Mouse (Mus musculus) 416B (cell line): ENCODE measurements around the gene Rpl32.
A peak's percentile ranks its signal among the peaks of the same experiment; 100 is the strongest.

Source experiments
- DNase-seq: peaks from one replicate; pipeline ENCODE4 v3.0.0; 2011; ENCODE audit warnings: low read depth

Rpl32 gene

DNA sequence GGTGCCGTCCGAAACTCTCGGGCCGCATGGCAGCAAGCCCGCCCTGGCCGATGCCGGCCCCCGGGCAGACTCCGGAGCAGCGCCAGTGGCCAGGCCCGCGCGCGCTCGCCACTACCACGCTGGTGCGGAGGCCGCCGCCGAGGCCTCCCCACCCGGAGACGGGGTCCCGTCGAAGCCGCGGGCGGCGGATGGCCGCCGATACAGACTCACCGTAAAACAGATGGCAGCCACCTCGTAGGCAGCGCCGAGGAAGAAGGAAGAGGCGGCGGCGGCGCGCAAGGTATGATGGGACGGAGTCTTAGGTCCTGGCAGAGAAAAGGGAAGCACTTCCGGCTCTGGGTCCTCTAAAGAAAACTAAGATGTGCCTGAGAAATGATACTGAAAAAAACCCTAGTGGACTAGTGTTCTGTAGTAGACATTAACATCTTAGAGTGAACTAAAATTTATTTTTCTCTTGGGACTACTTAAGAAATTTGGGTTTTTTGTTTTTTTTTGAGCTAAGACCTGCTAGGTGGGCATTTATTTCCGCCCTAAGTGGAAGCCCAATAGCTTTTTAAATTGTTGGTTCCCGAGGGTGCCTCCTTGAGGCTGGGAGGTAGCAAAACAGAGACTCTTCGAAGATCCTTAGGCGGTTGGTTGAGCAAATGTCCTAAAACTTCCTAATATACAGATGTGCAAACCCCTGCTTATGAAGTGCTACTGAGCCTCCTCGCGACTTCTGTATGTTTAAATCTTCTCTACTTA, at the start of gene Rpl32:
Gene Rpl32 (minus strand): TSS at position 260 of the 744 bp plus-strand sequence.
- DNase-seq, result peak; percentile 98

- DNase-seq, result no peak
These were observed 47.8 kb upstream of the Rpl32 start for GRCm38 (mm10) chr6:115856361-115856745.

DNA sequence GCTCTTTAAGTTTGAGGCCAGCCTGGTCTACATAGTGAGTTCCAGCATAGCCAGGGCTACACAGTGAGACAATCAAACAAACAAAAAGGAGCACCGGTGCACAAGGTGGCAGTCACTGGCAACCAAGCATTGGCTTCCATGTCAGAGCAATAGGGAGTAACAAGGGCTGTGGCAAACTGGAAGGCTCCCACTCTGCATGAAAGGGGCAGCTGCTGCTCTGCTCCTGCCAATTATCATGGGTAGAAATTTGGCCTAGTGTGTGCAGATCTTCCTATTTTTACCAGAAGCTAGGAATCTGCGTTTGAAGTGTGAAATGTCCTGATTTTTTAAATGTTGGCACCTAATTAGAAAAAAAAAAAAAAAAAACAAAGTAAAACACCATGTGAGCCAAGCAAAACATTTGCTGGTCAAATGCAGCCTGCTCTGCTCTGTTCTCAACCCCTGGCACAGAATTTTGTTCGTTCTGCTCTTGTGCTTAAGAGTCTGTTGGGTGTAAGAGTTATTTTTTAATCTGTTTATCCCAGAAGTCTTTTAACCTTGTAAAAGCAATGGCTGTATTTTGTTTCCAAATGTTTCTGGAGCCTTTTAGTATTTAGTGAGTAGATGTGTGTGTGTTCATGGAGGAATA, 47.3 kb upstream of the Rpl32 start:
- no peak for DNase-seq

GRCm38 (mm10) chr6:115854432-115854831, 45.9 kb upstream of the Rpl32 start:
- peak; percentile 56 for DNase-seq

DNA sequence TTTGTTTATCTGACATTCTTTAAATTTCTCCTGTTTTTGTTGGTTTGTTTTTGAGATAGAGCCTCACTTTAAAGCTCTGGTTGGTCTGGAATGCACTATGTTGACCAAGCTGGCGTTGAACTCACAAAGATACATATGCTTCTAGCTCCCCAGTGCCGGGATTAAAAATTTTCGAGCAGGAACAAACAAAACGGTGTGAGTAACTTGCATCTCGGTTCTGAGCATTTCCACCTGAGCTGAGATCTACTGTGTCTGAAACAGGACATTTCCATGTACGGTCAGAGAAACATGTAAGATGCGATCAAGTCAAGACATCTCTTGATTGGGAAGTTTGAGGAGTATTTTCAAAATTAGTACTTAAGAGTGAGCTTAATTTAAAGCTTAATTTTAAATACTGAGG, 45.4 kb upstream of the Rpl32 start:
- peak; percentile 47 for DNase-seq

DNA sequence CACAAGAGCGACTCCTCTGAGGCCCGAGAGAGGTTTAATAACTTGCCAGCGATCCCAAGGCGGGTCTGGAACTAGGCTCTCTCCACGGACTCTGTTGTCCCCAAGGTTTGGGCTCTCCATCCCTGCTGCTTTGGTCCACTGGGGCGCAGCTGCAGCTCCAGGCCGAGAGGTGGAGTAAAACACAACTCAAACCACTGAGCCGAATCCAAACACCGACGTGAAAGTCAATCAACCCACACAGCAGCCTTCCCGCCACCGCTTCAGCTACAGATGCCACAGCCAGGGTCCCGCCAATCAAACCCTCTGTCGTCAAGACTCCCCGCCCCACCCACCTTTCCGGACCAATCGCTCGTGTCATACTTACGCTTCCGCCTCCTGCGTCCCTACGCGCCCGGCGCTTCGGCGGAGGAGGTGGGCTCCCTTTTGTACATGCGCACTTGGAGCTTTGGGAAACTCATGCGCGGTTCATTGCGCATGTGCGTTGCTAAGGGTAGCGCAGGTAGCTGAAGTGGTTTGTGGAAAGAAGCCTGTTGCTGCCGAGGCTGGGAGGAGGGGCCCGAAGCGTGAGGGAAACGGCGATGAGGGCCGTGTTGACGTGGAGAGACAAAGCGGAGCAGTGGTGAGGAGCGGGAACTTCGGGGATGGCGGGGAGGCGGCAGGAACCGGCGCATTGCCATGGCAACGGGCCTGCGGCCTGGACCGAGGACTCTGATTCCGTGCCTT, 44.7 kb upstream of the Rpl32 start, which contains the start of the genes Mbd4 and Ift122:
Gene Mbd4 (minus strand): TSS at position 281 of the 723 bp plus-strand sequence.
Gene Ift122 (plus strand): TSS at position 380 of the 723 bp plus-strand sequence.
- peak; percentile 100 for DNase-seq

DNA sequence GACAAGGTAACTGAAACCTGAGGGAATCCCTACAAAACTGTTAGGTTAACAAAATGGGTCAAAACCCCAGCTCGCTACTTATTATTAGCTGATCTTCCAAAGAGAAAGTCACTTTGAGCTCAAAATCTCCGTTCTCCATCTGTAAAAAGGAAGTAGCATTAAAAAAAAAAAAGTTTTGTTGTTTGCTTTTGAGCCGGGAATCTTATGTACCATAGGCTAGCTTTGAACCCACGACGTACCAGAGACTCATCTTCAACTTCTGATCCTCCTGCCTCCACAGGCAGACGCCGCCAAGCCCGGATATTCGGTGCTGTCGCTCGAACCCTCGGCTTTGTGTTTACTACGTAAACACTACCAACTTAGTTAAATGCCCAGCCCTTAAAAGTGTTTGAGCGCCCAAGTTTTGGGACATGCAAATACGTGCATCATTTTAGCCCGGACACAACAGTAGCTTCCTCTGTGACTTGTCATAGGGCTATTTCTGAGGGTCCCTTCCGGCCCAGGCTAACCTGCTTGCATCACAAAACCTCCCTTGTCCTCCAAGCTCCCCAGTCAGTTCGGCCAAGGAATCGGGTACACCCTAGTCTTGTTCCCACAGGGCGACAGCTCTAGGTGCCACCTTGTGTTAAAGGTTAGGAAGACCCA, 44.0 kb upstream of the Rpl32 start:
- no peak for DNase-seq

- no peak for DNase-seq
These were observed 40.2 kb upstream of the Rpl32 start for GRCm38 (mm10) chr6:115848598-115849304.

GRCm38 (mm10) chr6:115846640-115847411, 38.3 kb upstream of the Rpl32 start:
- peak; percentile 88 for DNase-seq

GRCm38 (mm10) chr6:115845006-115845405, 36.5 kb upstream of the Rpl32 start:
- no peak for DNase-seq

DNA sequence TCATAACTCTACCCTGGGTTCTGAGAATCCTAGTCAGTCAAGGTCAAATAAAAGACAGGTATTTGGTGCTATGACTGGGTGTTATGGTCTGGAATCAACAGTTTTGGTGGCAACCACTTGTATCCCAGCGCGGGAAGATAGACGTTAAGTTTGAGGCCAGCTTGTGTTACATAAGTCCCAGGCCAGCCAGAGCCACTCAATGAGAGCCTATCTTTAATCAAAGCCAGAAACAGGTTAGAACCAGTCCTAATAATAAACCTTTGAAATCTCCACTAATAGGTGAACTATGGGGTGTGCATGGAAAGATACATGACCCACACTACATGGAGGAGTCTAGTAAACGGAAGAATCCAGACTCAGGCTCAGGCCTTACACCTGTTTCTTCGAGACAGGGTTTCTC, 30.2 kb upstream of the Rpl32 start:
- no peak for DNase-seq

- DNase-seq, result no peak
These were observed 29.6 kb upstream of the Rpl32 start, which contains the start of gene Efcab12 for GRCm38 (mm10) chr6:115838161-115838597. TSS of gene Efcab12 (minus strand) at chr6:115838412.

DNA sequence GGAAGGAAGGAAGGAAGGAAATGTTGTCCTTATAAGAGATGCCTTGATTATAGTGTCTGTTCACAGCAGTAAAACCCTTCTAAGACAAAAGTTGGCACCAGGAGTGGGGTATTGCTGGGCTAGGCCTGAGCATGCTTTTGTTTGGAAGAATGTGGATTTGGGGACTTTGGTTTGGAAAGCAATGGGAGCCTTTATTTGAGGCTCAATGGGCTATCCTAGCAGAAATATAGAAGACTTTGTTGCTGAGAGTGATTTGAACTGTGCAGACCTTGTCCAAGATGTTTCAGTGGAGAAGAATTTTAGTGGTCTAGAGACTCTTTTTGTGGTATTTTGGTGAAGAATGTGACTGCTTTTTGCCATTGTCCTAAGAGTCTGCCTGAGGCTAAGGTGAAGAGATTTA, 25.3 kb upstream of the Rpl32 start:
- no peak for DNase-seq

GRCm38 (mm10) chr6:115832152-115832850, 23.8 kb upstream of the Rpl32 start:
- no peak for DNase-seq

- peak; percentile 22 for DNase-seq
These were observed 22.4 kb upstream of the Rpl32 start for GRCm38 (mm10) chr6:115830779-115831601.

- DNase-seq, result peak; percentile 94
These were observed 15.4 kb upstream of the Rpl32 start for GRCm38 (mm10) chr6:115823850-115824464.

GRCm38 (mm10) chr6:115821216-115821993, 12.9 kb upstream of the Rpl32 start:
- no peak for DNase-seq

DNA sequence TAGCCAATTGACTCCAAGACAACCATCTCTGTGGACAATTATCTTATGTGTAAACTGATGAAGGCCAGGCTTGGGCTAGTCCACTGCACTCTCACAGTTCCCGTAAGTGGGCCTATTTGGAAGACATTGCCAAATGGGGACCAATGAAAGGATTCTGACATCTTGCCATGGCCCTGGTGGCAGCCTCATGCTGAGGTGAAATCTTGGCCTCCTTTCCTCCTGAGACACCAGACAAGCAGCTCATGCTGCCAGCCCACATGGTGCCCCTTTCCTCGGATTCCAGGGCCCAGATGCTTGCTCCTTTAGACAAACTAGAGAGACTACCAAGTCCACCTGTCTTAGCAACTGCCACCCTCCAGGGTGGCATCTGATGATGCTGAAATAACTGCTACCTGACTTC, 9.6 kb upstream of the Rpl32 start:
- DNase-seq, result no peak
